8 mouse cellular contexts compared by ENCODE assay signal in the genomic region with DNA sequence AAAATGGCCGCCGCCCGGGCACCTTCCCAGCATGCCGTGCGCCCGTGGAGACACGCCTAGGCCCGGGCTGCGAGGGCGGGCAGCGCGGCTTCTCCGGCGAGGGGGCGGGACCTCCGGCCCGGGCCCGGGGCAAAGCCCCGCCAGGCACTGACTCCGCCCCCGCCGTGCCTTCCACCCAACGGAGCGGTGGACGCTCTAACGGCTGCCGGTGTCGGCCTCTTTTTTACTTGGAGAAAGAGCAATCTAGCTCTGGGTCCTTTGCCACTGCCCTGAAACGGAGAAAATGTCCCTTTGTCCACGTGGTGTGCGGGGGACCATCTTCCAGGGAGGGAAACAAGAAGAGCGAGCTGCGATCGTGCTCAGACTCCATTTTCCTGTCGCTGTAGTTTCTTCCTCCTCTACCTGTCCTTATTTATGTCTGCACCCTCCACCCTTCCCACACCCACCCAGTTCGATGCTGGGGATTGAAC. TPM values are rescaled to one million over a fixed set of nuclear protein-coding genes. Genes with fewer than 3 reads are reported as not detected.
DNase-seq lines count a peak whose midpoint lies in the region; ATAC-seq and TF ChIP-seq lines count a peak whose summit lies in the region.

Gene Luc7l3, minus strand, starts transcription at position 58 of the 470 bp plus-strand sequence.

- no peak for TF ChIP-seq CTCF in liver, postnatal 0 days (IDR thresholded peaks at IDR 0.05; ENCODE audit: low read depth)

- DNase-seq in ES-CJ7 (ENCODE audit: low read depth, low spot score), result peak; percentile 90
- peak; percentile 95 for DNase-seq in forebrain, embryonic 14.5 days (ENCODE audit: low spot score)
- peak; percentile 96 to 97 for DNase-seq in heart, postnatal 10 days
- DNase-seq in layer of hippocampus, adult 11-12 months (ENCODE audit: low spot score), result peak; percentile 94
- peak; percentile 96 for DNase-seq in liver, postnatal 0 days
- peak; percentile 89 for DNase-seq in telencephalon, adult 2 months (ENCODE audit: low read depth, low spot score)

- H3K9ac ChIP-seq in forebrain, embryonic 14.5 days (ENCODE audit: low read length), result peak within 1 kb of the TSS; percentile 99
- peak within 1 kb of the TSS; percentile 96 for H3K9ac ChIP-seq in liver, postnatal 0 days (replicated peaks)
- H3K9ac ChIP-seq in neural tube, embryonic 13.5 days, result peak within 1 kb of the TSS; percentile 100

- peak within 1 kb of the TSS; percentile 94 for H3K27ac ChIP-seq in forebrain, embryonic 14.5 days (ENCODE audit: low read depth, low read length)
- H3K27ac ChIP-seq in liver, postnatal 0 days (ENCODE audit: low read depth), result peak within 1 kb of the TSS; percentile 97
- H3K27ac ChIP-seq in neural tube, embryonic 13.5 days (replicated peaks), result peak within 1 kb of the TSS; percentile 99

- no peaks in the 10 kb centered on the region for H3K9me3 ChIP-seq in forebrain, embryonic 14.5 days (replicated peaks; ENCODE audit: control insufficient read depth, low read length)
- no peaks in the 10 kb centered on the region for H3K9me3 ChIP-seq in liver, postnatal 0 days (ENCODE audit: low read length)
- no peaks in the 10 kb centered on the region for H3K9me3 ChIP-seq in neural tube, embryonic 13.5 days

- WGBS in forebrain, embryonic 14.5 days, result 2% methylated on average over 31 of the region's 36 CpGs
- WGBS in liver, postnatal 0 days (ENCODE audit: insufficient replicate concordance), result 1% methylated on average over 34 of the region's 36 CpGs
- WGBS in neural tube, embryonic 13.5 days, result 0% methylated on average over 36 of the region's 36 CpGs

- 0 out of 2 replicates have a peak, but pooled peaks cover 3% of the 10 kb centered on the region for H3K36me3 ChIP-seq in forebrain, embryonic 14.5 days (ENCODE audit: control insufficient read depth, insufficient read depth, low read length)
- 0 out of 2 replicates have a peak, but pooled peaks cover 3% of the 10 kb centered on the region for H3K36me3 ChIP-seq in liver, postnatal 0 days (replicated peaks; ENCODE audit: insufficient read depth, low read length)
- no peaks in the 10 kb centered on the region for H3K36me3 ChIP-seq in neural tube, embryonic 13.5 days

- H3K4me3 ChIP-seq in forebrain, embryonic 14.5 days (ENCODE audit: low read depth, low read length), result peak within 1 kb of the TSS; percentile 93
- H3K4me3 ChIP-seq in liver, postnatal 0 days (ENCODE audit: low read depth, low read length), result peak within 1 kb of the TSS; percentile 96
- H3K4me3 ChIP-seq in neural tube, embryonic 13.5 days, result peak within 1 kb of the TSS; percentile 99

- H3K4me2 ChIP-seq in forebrain, embryonic 14.5 days (ENCODE audit: low read length), result peak within 1 kb of the TSS; percentile 86
- H3K4me2 ChIP-seq in liver, postnatal 0 days (ENCODE audit: low read depth, low read length), result peak within 1 kb of the TSS; percentile 73
- H3K4me2 ChIP-seq in neural tube, embryonic 13.5 days, result peak within 1 kb of the TSS; percentile 80

- TF ChIP-seq EP300 in liver, postnatal 0 days (IDR thresholded peaks at IDR 0.05; ENCODE audit: low read depth), result no peak

- no peaks in the 10 kb centered on the region for H3K27me3 ChIP-seq in forebrain, embryonic 14.5 days (replicated peaks; ENCODE audit: control insufficient read depth, insufficient read depth, low read length)
- H3K27me3 ChIP-seq in liver, postnatal 0 days (ENCODE audit: insufficient read depth, low read length), result no peaks in the 10 kb centered on the region
- no peaks in the 10 kb centered on the region for H3K27me3 ChIP-seq in neural tube, embryonic 13.5 days

- intact Hi-C loops in heart, postnatal 10 days (cut with DNase I), result no loop called here

- peak; percentile 85 for ATAC-seq in cerebellum, adult (ENCODE audit: insufficient number of reproducible peaks, low FRiP score, low TSS enrichment)
- peak; percentile 94 for ATAC-seq in forebrain, embryonic 14.5 days
- ATAC-seq in liver, postnatal 0 days, result peak; percentile 96
- peak; percentile 94 for ATAC-seq in neural tube, embryonic 13.5 days (ENCODE audit: low read depth)

- peaks cover 29% of the 10 kb centered on the region for H3K4me1 ChIP-seq in forebrain, embryonic 14.5 days (ENCODE audit: control insufficient read depth, insufficient read depth, low read length)
- peaks cover 35% of the 10 kb centered on the region for H3K4me1 ChIP-seq in liver, postnatal 0 days (ENCODE audit: insufficient read depth)
- peaks cover 53% of the 10 kb centered on the region for H3K4me1 ChIP-seq in neural tube, embryonic 13.5 days (replicated peaks)

RNA-seq across cellular contexts. Expression of gene Luc7l3, which starts in this region (rescaled TPM):
- polyA plus RNA-seq in forebrain, embryonic 14.5 days (2014; fragmentation: Nextera tagmentation; extraction: Ambion mirVana), result 89.6 and 104 TPM in 2 replicates
- 10 to 100 TPM; 44.2 to 48.1 TPM for total RNA-seq in heart, postnatal 10 days (2021)
- polyA plus RNA-seq in liver, postnatal 0 days (2015; fragmentation: Nextera tagmentation; extraction: Ambion mirVana), result 35.8 and 36.5 TPM in 2 replicates
- 146 and 151 TPM in 2 replicates for polyA plus RNA-seq in neural tube, embryonic 13.5 days (2015; fragmentation: Nextera tagmentation; extraction: Ambion mirVana)

Comparison
In these comparisons a context has a peak if more than half of its experiments do, and no peak if none do; other contexts are left out.
1. Peak in every context shown above with its lines: DNase-seq, ATAC-seq, H3K4me3 ChIP-seq and H3K27ac ChIP-seq.